Mouse (Mus musculus) granulocyte monocyte progenitor cell, adult 5-6 weeks (primary cell): ENCODE data around the gene Gm9833. TPM values are rescaled to one million over a fixed set of nuclear protein-coding genes. Genes with fewer than 3 reads are reported as not detected.
A peak's percentile ranks its signal among the peaks of the same experiment; 100 is the strongest.
"Not testable (repeated sequence)": the region's sequence is repeated elsewhere in the genome, so short reads cannot be mapped to it uniquely, and the experiment has no call there.

ENCODE experiments used
- ATAC-seq: replicated peaks from 2 replicates; pipeline ENCODE4 v1.8.0; 2016; ENCODE audit warnings: mild to moderate bottlenecking, moderate TSS enrichment, inconsistent platforms; ENCODE audit not compliant: poor library complexity, severe bottlenecking
- total RNA-seq, 2 experiments: library from RNA; stranded (forward) in 1 of 2; stranded (reverse) in 1 of 2; fragments of 200-712, 200-1000 nt in 1 of 2; fragments of >200 nt in 1 of 2; fragmentation: Nextera tagmentation in 1 of 2; gene quantifications; 2 replicates each; pipeline ENCODE4 v1.2.3; 2014 to 2017

Gm9833 gene
- 0.70 and 2.6 TPM in 2 replicates for total RNA-seq (2014; fragmentation: Nextera tagmentation)
- 5.0 and 12.3 TPM in 2 replicates for total RNA-seq (2017)

DNA sequence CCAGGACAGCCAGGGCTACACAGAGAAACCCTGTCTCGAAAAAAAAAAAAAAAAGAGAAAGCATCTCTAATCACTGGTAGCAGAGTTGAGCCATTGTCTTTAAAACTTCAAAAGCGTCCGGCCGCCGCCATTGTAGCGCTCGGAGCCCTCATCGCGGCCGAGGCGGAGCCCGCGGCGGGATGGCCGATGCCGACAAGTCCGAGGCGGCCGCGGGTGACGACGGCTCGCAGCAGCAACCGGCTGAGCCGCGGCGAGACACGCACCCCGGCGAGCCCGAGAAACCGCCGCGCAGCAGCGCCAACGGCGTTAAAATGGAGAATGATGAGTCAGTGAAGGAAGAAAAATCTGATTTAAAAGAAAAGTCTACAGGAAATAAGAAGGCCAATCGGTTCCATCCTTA, at the start of gene Gm9833:
Gene Gm9833, plus strand, starts transcription at position 117 of the 400 bp plus-strand sequence.
- not testable (repeated sequence) for ATAC-seq

- ATAC-seq = no peak
Observed at GRCm38 (mm10) chr3:10070070-10070469, 17.8 kb upstream of the Gm9833 start.

DNA sequence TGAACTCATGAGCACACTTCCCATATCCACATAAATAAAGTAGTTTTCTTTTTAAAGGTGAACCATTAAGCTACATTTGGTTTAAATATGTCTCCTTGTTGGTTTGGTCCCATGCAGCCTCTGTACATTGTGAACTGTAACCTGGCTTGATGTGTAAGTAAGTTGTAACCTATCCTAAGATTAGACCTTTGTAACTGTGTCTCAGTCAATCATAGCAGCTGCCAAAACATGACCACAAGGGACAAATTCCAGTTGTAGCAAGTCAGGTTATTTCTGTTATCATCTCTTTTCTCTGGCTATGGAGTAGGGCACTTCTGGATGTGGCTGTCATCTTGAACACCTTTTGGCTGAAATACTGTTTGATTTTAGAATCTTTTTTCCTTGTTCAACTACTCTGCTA, 12.1 kb upstream of the Gm9833 start:
- no peak for ATAC-seq

- peak; percentile 100 for ATAC-seq
Observed at GRCm38 (mm10) chr3:10077096-10077841, 10.6 kb upstream of the Gm9833 start.

DNA sequence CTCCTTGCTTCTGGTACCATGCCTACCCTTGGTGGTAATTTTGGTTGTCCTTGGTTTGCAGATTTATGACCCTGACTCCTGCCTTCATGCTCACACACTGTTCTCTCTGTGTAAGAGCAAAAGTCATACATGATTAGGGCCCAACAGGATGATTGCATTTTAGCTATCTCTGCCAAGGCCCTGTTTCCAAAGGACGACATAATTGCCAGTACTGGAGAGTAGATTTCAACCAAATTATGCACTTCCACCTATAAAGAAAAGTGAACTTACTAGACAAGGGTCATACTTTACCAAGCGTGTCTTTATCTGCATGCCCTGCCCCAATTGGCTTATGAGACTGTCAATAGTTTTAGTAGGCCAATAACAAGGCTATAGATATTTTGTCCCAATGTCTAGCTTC, 9.8 kb upstream of the Gm9833 start:
- no peak for ATAC-seq

- no peak for ATAC-seq
Observed at GRCm38 (mm10) chr3:10081336-10081735, 6.6 kb upstream of the Gm9833 start.

DNA sequence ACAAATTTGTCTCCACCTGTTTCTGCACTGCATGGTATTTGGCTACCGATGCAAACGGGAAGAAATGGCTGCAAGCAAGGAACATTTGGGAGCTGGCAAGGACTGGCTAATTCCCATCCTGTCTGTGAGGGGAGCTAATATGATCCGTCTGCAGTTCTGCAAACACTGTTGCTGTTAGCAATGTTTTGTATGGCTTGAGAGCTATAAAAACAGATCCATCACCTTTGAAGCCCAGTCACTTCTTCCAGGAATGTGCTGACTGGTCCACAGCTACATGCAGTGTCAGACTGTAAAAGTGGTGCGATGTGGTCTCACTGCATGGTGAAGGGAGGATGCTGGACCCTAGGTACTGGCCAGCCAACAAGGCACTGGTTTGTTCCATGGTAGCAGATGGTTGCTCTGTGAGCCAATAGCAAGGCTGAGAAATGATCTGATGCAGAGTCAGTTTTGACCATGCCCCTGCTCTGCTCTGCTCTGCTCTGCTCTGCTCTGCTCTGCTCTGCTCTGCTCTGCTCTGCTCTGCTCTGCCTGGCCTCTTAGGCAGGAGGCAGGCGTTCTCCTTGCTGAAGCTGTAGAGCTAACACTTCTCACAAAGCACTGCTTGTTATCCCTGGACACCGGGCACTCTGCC, 5.9 kb upstream of the Gm9833 start:
- ATAC-seq = no peak

- ATAC-seq = no peak
Observed at GRCm38 (mm10) chr3:10082545-10083062, 5.3 kb upstream of the Gm9833 start.

DNA sequence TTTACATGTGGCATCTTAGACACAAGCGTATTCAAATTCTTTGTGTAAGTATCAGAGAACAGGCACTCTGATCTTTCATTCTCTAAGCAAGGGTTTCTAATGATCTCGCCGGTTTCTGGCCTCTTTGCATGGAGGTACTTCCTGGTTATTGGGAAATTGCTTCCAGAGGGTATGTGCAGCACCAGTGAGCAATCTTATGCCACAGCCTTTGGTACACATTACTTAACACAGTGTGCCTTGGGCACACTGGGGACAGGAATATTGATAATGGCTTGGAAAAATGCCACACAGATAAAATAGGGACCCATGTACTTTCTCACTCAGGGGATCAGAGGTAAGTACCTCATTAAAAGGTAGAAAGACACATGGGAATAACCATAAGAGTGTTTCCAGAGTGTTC, 3.8 kb upstream of the Gm9833 start:
- peak; percentile 24 for ATAC-seq

GRCm38 (mm10) chr3:10085396-10086119, 2.4 kb upstream of the Gm9833 start:
- ATAC-seq = peak; percentile 50

DNA sequence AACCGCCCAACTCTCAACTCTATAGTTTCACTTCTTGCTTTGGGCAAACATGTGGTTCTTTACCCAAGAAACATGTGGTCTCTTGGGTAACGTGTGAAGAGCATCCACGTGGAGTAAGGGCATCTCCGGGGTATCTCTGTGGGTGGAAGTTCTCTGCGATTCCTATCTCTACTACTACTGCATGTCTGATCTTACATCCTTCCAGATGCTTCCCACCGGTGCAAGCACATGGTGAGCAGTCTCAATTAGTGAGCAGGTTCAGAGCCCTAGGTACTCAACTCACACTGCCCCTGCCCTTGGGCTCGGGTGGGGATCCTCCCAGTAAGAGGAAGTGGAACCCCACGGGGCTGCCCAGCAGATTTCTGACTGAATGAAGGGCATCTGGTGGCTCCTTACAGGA, 399 bp upstream of the Gm9833 start:
- peak; percentile 82 for ATAC-seq

DNA sequence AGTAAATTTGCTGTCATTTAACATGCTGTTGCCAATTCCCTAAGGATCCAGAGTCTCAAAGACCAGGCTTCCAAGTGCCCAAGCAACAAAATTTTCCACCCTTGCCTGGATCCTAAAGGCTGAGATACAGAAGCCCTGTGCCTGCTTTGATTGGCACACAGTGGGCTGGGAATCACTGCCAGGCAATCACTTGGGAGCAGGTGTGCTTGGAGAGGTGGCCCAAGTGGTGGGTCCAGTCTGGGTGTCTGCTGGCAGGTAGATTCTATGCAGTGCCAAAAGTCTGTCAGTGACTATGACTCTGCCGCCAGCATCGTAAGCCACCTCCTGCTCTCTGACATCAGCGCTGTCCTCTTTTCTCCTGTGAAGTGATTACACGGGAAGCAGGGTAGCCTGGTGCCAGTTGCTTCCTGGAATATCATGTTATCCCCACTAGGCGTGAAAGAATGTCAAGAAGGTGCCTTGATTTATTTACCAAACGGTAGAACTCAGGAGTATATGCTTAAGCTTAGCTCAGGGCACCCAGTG, 3.8 kb downstream of the Gm9833 start:
- no peak for ATAC-seq

- ATAC-seq = peak; percentile 52
Observed at GRCm38 (mm10) chr3:10092499-10092898, 4.6 kb downstream of the Gm9833 start.

- no peak for ATAC-seq
Observed at GRCm38 (mm10) chr3:10092914-10093313, 5.0 kb downstream of the Gm9833 start.

- no peak for ATAC-seq
Observed at GRCm38 (mm10) chr3:10095076-10095622, 7.2 kb downstream of the Gm9833 start.

- ATAC-seq = no peak
Observed at GRCm38 (mm10) chr3:10099756-10100155, 11.8 kb downstream of the Gm9833 start.

GRCm38 (mm10) chr3:10111570-10111969, 23.7 kb downstream of the Gm9833 start:
- ATAC-seq = no peak

DNA sequence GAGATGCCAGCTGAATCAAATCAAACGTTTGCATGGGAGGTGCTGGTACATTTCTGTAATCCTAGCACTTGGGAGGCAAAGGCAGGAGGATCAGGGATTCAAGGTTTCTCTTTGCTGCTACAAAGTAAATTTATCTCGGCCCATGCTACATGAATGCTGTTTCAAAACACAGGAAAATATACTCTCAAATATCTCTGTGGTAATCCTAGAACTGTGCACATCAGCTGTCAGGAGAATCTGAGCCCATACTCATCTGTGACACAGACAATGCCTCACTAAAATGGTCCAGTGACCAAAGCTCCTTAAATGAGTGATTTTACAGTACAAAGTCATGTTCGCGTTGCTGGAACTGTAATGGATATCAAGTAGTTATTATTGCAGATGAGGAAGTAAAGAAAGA, 24.3 kb downstream of the Gm9833 start:
- ATAC-seq = no peak

DNA sequence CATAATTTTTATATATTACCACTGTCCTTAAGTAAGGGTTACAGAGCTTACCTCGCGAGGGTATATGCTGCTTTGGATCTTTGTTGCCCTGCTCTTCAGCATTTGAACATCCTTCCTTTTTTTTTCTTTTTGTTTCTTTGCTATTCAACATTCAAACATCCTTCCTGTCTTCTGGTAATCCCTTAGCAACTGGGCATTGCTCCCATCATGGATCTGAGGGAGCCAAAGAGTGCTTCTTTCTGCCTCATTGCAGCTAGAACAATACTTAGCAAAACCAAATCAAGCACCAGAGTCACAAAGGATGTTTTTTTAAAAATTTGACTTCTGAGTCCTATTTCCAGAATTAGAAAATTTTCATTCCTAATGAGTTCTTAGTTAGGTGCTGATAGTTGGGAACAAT, 24.8 kb downstream of the Gm9833 start:
- no peak for ATAC-seq

DNA sequence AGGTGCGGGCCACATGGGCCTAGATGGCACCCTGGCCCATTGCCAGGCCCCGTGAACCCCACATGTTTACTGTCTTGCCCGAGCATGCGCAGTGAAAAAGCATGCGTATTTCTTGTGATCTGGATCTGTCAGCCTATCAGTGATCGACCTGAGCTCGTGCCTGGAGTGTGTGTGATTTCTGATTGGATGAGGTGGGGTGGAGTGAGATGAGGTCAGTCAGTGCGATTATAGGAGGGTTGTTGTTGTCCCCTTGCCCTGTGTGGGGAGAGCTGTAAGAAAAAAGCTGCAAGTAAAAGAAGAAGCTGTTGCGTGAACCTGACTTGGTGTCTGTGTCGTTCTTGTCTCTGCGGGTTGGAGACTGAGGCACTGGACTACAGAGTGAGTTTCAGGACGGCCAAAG, 28.6 kb downstream of the Gm9833 start:
- ATAC-seq = no peak

DNA sequence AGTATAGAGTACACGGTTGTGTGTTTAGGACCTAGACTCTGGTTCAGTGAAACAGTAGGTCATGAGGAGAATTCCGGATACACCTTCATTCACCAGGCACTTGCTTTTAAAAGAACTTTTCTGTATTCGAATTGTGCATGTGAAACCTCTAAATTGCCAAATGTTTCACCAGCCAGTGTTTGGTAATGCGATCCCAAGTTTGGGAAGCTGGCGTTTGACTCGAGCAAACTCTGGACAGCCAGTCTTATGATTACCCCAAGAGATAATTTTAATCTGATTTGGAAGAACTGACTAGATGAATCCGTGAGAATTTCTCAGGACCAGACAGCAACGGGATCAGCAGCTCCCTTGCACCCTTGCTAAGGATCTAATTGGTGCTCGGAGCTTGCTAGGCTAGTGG, 33.3 kb downstream of the Gm9833 start:
- ATAC-seq = no peak
